Mouse (Mus musculus) ES-Bruce4 (cell line): ENCODE results near the gene Cryzl1.

Experiments
- CTCF ChIP-seq: IDR thresholded peaks from one replicate; pipeline ENCODE4 v1.8.1; 2011; ENCODE audit warnings: low read depth, low read length
- POLR2A ChIP-seq: IDR thresholded peaks from one replicate; pipeline ENCODE4 v1.8.1; 2011; ENCODE audit warnings: low read length; ENCODE audit not compliant: insufficient read depth

GRCm38 (mm10) chr16:91678147-91678911 lies 50.4 kb downstream of the Cryzl1 start:
- TF ChIP-seq POLR2A, result no peak
- TF ChIP-seq CTCF, result no peak
